Mouse (Mus musculus) testis, postnatal 10 days (tissue): ENCODE measurements around the gene Fam124a.
A peak's percentile ranks its signal among the peaks of the same experiment; 100 is the strongest.
"Not testable (repeated sequence)": the region's sequence is repeated elsewhere in the genome, so short reads cannot be mapped to it uniquely, and the experiment has no call there.

Experiments
- DNase-seq: peaks from one replicate; pipeline ENCODE4 v3.0.0; 2021; ENCODE audit warnings: low spot score

The Fam124a gene

GRCm38 (mm10) chr14:62574906-62575305, 19.4 kb downstream of the Fam124a start:
- DNase-seq, result no peak

- DNase-seq, result no peak
Measured at GRCm38 (mm10) chr14:62575862-62576261, 20.3 kb downstream of the Fam124a start.

DNA sequence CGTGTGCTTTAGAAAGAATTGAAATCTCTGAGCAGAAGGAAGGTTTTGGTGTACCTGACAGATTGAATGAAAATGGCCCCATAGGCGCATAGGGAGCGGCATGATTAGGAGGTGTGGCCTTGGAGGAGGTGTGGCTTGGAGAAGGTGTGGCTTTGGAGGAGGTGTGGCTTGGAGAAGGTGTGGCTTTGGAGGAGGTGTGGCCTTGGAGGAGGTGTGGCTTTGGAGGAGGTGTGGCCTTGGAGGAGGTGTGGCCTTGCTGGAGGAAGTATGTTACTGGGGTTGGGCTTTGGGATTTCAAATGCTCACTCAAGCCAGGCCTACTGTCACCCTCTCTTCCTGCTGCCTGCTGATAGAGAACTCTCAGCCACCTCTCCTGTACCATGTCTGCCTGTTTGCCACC, 25.4 kb downstream of the Fam124a start:
- DNase-seq, result peak; percentile 64

DNA sequence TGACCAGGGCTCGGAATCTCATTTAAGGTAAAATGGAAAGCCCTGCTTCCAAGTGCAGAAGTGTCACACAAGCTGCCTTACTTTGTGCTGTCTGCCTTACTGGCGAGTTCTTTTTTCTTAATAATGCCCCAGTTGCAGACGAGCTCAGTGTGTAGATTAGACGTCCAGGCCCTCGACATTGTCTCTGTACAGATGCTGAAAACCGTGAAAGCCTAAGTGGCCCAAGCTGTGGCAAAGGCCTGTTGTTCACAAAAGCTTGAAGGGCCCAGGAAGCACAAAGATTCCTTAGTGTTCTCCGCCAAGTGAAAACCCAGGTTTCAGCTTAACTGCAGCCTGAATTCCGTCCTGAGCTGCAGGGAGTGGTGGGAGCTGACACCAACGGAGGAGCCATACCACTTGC, 26.2 kb downstream of the Fam124a start:
- DNase-seq, result no peak

DNA sequence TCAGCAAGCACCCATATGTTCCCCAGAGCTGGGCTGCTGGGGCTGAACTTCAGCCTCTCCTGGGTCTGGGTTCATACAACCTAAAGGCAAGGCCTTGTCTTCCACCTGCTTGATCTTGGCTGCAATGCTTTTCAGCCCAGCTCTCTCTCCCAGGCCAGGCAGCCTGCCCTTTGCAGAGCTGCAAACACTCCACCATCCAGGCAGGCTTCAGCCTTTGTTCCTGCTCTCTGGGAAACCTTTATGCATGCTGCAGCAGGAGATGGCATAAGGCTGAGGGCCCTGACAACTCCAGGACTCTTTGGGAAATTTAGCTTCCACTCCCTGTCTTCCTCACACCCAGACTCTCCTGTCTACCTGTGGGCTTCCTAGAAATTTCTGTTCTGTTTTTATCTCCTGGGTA, 29.1 kb downstream of the Fam124a start:
- DNase-seq, result no peak

- DNase-seq, result no peak
Measured at GRCm38 (mm10) chr14:62585338-62585737, 29.8 kb downstream of the Fam124a start.

- no peak for DNase-seq
Measured at GRCm38 (mm10) chr14:62600109-62600522, 44.6 kb downstream of the Fam124a start.

DNA sequence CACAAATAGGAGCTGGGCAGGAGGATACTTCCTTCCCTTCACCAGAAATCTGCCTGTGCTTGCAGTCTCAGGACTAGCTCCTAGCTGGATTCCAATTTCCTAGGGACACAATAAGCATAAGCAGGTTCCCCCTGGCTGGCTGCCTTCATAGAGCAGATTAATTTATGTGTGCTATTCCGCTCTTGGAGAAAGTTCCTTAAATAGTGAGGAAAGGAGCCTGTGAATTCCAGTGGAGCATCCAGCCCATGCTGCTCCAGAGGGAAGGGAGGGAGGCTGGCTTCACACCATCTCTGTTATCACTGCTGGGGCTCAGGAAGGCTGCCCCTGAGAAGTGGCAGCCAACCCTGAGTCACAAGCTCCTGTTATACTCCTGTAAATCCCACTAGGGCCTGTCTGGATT, 46.7 kb downstream of the Fam124a start:
- DNase-seq, result no peak

DNA sequence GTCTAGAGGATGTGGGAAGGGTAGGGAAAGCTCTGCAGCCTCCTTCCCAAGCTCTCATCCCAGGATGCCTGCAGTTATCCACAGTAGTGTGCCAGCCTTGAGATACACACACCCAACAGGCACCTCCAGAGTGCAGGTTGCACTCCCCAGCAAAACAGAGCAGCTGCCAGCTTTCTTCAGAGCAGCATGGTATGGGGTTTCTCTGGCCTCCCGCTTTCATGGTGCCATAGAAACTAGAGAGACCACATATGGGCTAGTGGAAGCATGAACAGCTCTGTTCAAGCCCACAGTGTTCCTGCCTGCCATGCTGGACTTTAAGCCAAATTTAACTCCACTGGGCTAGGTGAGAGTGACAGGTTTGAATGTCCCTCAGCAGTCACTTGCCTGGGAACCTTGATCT, 47.3 kb downstream of the Fam124a start:
- no peak for DNase-seq

- no peak for DNase-seq
Measured at GRCm38 (mm10) chr14:62607791-62608196, 52.3 kb downstream of the Fam124a start.

DNA sequence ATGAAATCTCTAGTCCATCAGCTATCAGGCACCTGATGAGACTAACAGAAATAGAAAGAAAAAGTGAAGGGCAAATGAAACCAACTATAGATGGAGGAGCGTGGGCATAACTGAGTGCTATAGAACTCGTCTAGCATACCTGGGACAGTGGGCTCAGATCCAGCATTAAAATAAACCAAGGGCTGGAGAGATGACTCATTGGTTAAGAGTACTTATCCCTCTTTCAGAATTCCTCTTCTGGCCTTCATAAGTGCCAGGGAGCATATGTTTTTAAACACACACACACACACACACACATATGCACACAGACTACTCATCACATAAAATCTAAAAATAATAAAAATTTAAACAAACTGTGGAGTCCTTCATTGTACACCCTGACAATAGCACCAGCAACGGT, 54.4 kb downstream of the Fam124a start:
- DNase-seq, result no peak

GRCm38 (mm10) chr14:62622393-62622792, 66.9 kb downstream of the Fam124a start:
- no peak for DNase-seq

DNA sequence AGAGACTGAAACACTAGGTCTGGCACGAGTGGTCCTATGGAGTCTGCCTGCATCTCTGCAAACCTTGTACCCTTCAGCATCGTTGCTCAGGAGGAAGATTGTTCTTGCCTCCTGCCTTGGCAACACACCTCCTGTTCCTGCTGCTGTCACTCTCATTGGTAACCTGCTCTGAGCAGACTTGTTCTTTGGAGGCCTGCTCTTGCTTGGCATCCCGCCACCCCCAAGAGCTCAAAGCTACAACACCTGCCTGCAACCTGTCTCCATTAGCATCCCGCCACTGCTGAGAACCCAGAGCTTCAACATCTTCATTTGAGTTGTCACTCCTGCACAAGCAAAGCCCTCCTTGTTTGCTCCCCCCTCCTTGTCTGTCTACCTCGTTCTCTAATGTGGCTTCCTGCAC, 72.4 kb downstream of the Fam124a start:
- no peak for DNase-seq

- no peak for DNase-seq
Measured at GRCm38 (mm10) chr14:62637436-62638344, 82.2 kb downstream of the Fam124a start.

DNA sequence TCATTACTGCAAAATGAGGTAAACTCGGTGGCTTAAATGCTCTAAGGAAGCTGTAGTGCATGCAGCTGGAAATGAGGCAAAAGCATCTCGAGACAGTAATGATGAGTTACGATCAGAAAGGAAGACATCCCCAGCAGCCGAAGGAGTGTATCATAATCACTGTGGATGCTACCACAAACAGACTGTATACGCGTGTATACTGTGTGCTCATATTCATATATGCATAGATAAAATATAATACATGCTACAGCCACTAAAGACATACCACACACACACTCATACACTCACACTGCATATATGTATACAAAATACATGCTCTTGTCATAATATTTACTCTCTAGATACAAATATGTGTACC, 82.8 kb downstream of the Fam124a start:
- DNase-seq, result no peak

DNA sequence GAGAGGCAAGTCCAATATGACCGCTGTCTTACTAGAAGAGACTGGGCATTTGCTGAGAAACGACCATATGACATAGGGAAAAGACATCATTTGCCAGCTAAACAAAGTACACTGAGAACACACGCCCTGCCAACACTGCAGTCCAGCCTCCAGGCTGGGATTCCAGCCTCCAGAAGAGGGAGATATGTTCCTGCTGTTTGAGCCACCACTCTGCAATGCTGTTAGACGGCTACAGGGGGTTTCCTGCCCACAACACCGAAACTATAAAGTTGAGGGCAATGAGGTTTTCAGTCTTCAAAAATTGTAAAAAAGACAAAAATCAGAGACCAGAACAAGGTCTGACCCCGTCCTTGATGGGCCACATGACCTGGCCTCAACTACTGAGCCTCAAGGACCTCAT, 83.6 kb downstream of the Fam124a start:
- DNase-seq, result no peak

DNA sequence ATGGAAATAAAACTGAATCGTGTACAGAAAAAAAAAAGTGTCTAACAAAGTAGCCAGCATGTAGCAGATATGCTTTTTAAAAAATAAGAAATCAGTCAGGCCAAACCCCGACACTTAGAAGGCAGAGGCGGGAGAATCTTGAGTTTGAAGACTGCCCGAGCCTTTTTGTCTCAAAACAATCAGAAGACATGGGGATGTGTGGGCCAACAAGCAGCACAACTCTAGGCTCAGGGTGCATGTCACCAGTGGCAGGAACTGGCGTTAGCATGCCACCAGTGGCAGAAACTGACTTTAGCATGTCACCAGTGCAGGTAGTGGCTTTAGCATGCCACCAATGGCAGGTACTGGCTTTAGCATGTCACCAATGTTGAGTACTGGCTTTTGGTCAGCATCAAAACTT, 84.0 kb downstream of the Fam124a start:
- no peak for DNase-seq

- DNase-seq, result no peak
Measured at GRCm38 (mm10) chr14:62640396-62640795, 84.9 kb downstream of the Fam124a start.

DNA sequence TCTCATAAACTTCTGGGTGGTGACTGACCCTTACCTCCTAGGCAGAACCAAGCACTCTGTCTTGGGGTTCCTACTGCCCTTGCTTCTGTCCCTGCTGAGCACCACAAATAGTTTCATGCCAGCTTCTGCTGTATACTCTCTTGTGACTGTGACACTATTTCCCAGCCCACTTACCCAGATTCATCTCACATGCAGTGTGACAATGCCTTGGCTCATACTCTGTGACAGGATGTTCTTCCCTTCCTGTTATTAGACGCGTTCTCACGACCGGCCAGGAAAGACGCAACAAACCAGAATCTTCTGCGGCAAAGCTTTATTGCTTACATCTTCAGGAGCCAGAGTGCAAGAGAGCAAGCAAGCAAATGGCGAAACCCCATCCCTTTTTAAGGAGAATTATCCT, 86.8 kb downstream of the Fam124a start:
- not testable (repeated sequence) for DNase-seq

DNA sequence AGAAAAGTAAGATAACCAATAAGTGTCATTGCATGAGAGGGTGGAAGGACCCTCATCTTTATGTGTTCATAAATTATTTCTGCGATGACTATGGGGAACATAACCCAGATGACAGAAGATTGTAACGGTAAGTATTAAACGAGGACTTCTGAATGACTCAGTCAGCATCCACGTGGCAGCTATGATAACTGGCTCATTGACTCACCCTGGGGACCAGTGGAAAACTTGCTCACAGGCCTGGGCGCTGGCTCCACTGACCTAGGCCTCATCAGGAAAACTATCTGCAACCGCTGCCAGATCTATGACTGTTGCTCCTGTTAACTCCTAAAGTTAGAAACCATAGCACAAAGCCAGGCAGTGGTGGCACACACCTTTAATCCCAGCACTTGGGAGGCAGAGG, 92.9 kb downstream of the Fam124a start:
- DNase-seq, result no peak

DNA sequence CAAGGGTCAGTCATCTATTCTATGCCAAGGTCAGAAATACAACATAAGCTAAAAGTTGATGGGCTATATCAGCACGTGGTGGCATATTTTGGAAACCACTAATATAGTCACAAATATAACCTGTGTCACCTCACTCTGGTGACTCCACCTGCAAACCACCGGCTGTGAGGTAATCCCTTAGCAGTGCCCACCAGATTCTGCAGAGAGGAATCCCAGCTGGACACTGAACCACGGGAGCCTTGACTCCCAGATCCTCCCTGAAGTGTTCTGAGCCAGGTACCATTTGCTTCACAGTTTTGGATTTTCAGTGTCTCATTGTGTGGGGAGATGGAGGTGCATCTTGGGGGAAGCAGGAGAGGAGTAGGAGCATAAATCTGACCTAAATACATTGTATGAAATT, 94.8 kb downstream of the Fam124a start:
- no peak for DNase-seq

DNA sequence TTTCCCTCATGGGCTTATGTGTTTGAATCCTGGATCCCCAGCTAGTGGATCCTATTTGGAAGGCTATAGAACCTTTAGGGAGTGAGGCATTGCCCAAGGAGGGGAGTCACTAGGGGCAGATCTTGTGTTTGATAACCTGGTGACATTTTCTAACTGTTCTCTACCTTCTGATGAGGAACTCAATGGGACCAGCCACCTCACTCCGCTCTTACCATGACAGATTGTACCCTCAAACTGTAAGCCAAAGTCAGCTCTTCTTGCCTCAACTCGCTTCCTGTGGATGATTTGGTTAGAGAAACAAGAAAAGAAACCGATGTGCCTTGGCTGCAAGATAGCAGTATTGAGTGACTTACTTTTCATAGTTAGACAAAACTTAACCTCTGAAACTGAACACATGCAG, 96.2 kb downstream of the Fam124a start:
- DNase-seq, result no peak

GRCm38 (mm10) chr14:62655996-62656395, 100.5 kb downstream of the Fam124a start:
- no peak for DNase-seq

DNA sequence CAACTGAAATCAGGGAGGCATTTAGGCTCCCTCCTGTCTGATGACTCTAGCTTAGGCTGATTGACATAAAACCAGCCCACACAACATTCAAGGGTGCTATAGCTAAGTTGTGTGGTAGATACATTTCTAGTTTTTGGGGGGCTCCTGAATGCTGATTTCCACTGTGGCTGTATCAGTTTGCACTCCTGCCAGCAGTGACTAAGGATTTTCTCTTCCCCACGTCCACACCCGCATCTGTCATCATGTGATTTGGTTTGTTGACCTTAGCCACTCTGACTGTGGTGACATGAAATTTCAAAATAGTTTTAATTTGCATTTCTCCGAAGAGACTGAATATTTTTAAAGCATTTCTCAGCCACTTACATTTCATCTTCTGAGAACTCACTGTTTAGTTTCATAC, 101.9 kb downstream of the Fam124a start:
- DNase-seq, result no peak
